9 mouse cellular contexts compared by ENCODE assay signal in genomic region chr5:120849601-120850136, GRCm38 (mm10). TPM values are rescaled to one million over a fixed set of nuclear protein-coding genes. Genes with fewer than 3 reads are reported as not detected.
DNase-seq lines count a peak whose midpoint lies in the region; ATAC-seq and TF ChIP-seq lines count a peak whose summit lies in the region.
"Had no signal": no experiment of that assay in that cellular context is flagged by ENCODE, and none has a peak within 500 bp of the region (broad histone marks: within the 10 kb centered on the region; RNA-seq: fewer than 3 reads in every experiment).

No protein-coding gene starts in this region.

- TF ChIP-seq CTCF in small intestine, adult 2 months (IDR thresholded peaks at IDR 0.05; ENCODE audit: extremely low read depth, insufficient read length, insufficient replicate concordance, low read depth, low read length): peak; percentile 33; the same call in 1 of the 2 replicates

- ATAC-seq in forebrain, embryonic 14.5 days: no peak
- ATAC-seq in forebrain, embryonic 15.5 days (replicated peaks): no peak
- ATAC-seq in neural tube, embryonic 15.5 days (ENCODE audit: low FRiP score): no peak
- ATAC-seq in erythroblast, adult 5-6 weeks (replicated peaks; ENCODE audit: low FRiP score, poor library complexity, severe bottlenecking): peak; percentile 78
- ATAC-seq in limb, embryonic 11.5 days (ENCODE audit: insufficient number of reproducible peaks, low FRiP score, low TSS enrichment, low read depth): no peak

- no peak overlapping the region for H3K9ac ChIP-seq in forebrain, embryonic 14.5 days (ENCODE audit: low read length)
- no peak overlapping the region for H3K9ac ChIP-seq in forebrain, embryonic 15.5 days (replicated peaks)
- H3K9ac ChIP-seq in neural tube, embryonic 15.5 days (replicated peaks): no peak overlapping the region
- H3K9ac ChIP-seq in limb, embryonic 11.5 days (ENCODE audit: low read length): no peak overlapping the region

- 62% methylated on average over 3 of the region's 3 CpGs for WGBS in forebrain, embryonic 14.5 days
- WGBS in forebrain, embryonic 15.5 days: 63% methylated on average over 3 of the region's 3 CpGs
- WGBS in neural tube, embryonic 15.5 days: 65% methylated on average over 3 of the region's 3 CpGs
- 68% methylated on average over 3 of the region's 3 CpGs for WGBS in limb, embryonic 11.5 days
- WGBS in small intestine, adult 2 months: 66% methylated on average over 3 of the region's 3 CpGs

- peaks cover 6% of the 10 kb centered on the region; the same call in 1 of the 2 replicates for H3K9me3 ChIP-seq in forebrain, embryonic 14.5 days (replicated peaks; ENCODE audit: control insufficient read depth, low read length)
- peaks cover under 1% of the 10 kb centered on the region; the same call in 1 of the 2 replicates for H3K9me3 ChIP-seq in forebrain, embryonic 15.5 days
- H3K9me3 ChIP-seq in neural tube, embryonic 15.5 days (replicated peaks): peaks cover 4% of the 10 kb centered on the region; the same call in 1 of the 2 replicates
- peaks cover 3% of the 10 kb centered on the region; the same call in 1 of the 2 replicates for H3K9me3 ChIP-seq in limb, embryonic 11.5 days (ENCODE audit: control insufficient read depth, low read length)

- no peaks in the 10 kb centered on the region for H3K36me3 ChIP-seq in forebrain, embryonic 14.5 days (ENCODE audit: control insufficient read depth, insufficient read depth, low read length)
- no peaks in the 10 kb centered on the region for H3K36me3 ChIP-seq in forebrain, embryonic 15.5 days
- no peaks in the 10 kb centered on the region for H3K36me3 ChIP-seq in neural tube, embryonic 15.5 days
- H3K36me3 ChIP-seq in limb, embryonic 11.5 days (ENCODE audit: control insufficient read depth, insufficient read depth, low read length): no peaks in the 10 kb centered on the region
- H3K36me3 ChIP-seq in small intestine, adult 2 months (ENCODE audit: control insufficient read depth, insufficient read depth, low read length): no peaks in the 10 kb centered on the region

- no peaks in the 10 kb centered on the region for H3K27me3 ChIP-seq in forebrain, embryonic 14.5 days (replicated peaks; ENCODE audit: control insufficient read depth, insufficient read depth, low read length)
- no peaks in the 10 kb centered on the region for H3K27me3 ChIP-seq in forebrain, embryonic 15.5 days
- H3K27me3 ChIP-seq in neural tube, embryonic 15.5 days (replicated peaks): no peaks in the 10 kb centered on the region
- no peaks in the 10 kb centered on the region for H3K27me3 ChIP-seq in limb, embryonic 11.5 days (ENCODE audit: control insufficient read depth, insufficient read depth, low read length)
- H3K27me3 ChIP-seq in small intestine, adult 2 months (ENCODE audit: control insufficient read depth, insufficient read depth, low read length): no peaks in the 10 kb centered on the region

- no peak for TF ChIP-seq POLR2A in small intestine, adult 2 months (IDR thresholded peaks at IDR 0.05; ENCODE audit: low read depth, low read length)

- no peak overlapping the region for H3K27ac ChIP-seq in forebrain, embryonic 14.5 days (ENCODE audit: low read depth, low read length)
- no peak overlapping the region for H3K27ac ChIP-seq in forebrain, embryonic 15.5 days (replicated peaks)
- H3K27ac ChIP-seq in neural tube, embryonic 15.5 days (replicated peaks): no peak overlapping the region
- H3K27ac ChIP-seq in limb, embryonic 11.5 days (replicated peaks; ENCODE audit: low read depth, low read length): no peak overlapping the region
- H3K27ac ChIP-seq in small intestine, adult 2 months (ENCODE audit: insufficient read depth, low read depth, low read length): no peak overlapping the region

- no peaks in the 10 kb centered on the region for H3K4me1 ChIP-seq in forebrain, embryonic 14.5 days (ENCODE audit: control insufficient read depth, insufficient read depth, low read length)
- 0 out of 2 replicates have a peak, but pooled peaks cover 2% of the 10 kb centered on the region for H3K4me1 ChIP-seq in forebrain, embryonic 15.5 days
- no peaks in the 10 kb centered on the region for H3K4me1 ChIP-seq in neural tube, embryonic 15.5 days
- no peaks in the 10 kb centered on the region for H3K4me1 ChIP-seq in limb, embryonic 11.5 days (ENCODE audit: control insufficient read depth, insufficient read depth, low read length)
- peaks cover 5% of the 10 kb centered on the region; the same call in 1 of the 2 replicates for H3K4me1 ChIP-seq in small intestine, adult 2 months (ENCODE audit: control insufficient read depth, insufficient read depth, insufficient read length, low read length)

- peak; percentile 62 for DNase-seq in forebrain, embryonic 14.5 days (ENCODE audit: low spot score)
- peak; percentile 20 for DNase-seq in neural tube, embryonic 10.5 days (ENCODE audit: extremely low spot score, low spot score)
- peak; percentile 30 to 47 for DNase-seq in adrenal gland, postnatal 36 days
- DNase-seq in limb, embryonic 11.5 days (ENCODE audit: low spot score): peak; percentile 56

- H3K4me2 ChIP-seq in forebrain, embryonic 14.5 days (ENCODE audit: low read length): no peak overlapping the region
- H3K4me2 ChIP-seq in forebrain, embryonic 15.5 days (replicated peaks): no peak overlapping the region
- no peak overlapping the region for H3K4me2 ChIP-seq in neural tube, embryonic 15.5 days
- no peak overlapping the region for H3K4me2 ChIP-seq in limb, embryonic 11.5 days (ENCODE audit: low read depth, severe bottlenecking)

- no peak overlapping the region for H3K4me3 ChIP-seq in forebrain, embryonic 14.5 days (ENCODE audit: low read depth, low read length)
- no peak overlapping the region for H3K4me3 ChIP-seq in forebrain, embryonic 15.5 days
- H3K4me3 ChIP-seq in neural tube, embryonic 15.5 days (replicated peaks): no peak overlapping the region
- H3K4me3 ChIP-seq in limb, embryonic 11.5 days (ENCODE audit: low read depth, low read length): no peak overlapping the region
- H3K4me3 ChIP-seq in small intestine, adult 2 months (ENCODE audit: low read depth, low read length): no peak overlapping the region

RNA-seq across cellular contexts. Expression of gene Oas1f, which starts 2.5 kb away (rescaled TPM):
- not detected in 2 replicates for polyA plus RNA-seq in forebrain, embryonic 14.5 days (2014; fragmentation: Nextera tagmentation; extraction: Ambion mirVana)
- not detected in 2 replicates for polyA plus RNA-seq in forebrain, embryonic 15.5 days (2015; fragmentation: Nextera tagmentation; extraction: Ambion mirVana)
- polyA plus RNA-seq in neural tube, embryonic 15.5 days (2015; fragmentation: Nextera tagmentation; extraction: Ambion mirVana): not detected in 2 replicates
- total RNA-seq in adrenal gland, postnatal 36 days (2021): not detected
- not detected in 2 replicates for total RNA-seq in erythroblast, adult 5-6 weeks (2015; ENCODE audit: low replicate concordance)
- not detected in 2 replicates for total RNA-seq in erythroblast, adult 5-6 weeks (2017; ENCODE audit: low replicate concordance)
- not detected in 2 replicates for polyA plus RNA-seq in limb, embryonic 11.5 days (2014; fragmentation: Nextera tagmentation; extraction: Ambion mirVana)
- 0.19 TPM in 1 of 2 replicates, not detected in the other for polyA plus RNA-seq in small intestine, adult 2 months (2012; rRNA removed)
- total RNA-seq: layer of hippocampus, postnatal 36 days had no signal

RNA-seq across cellular contexts. Expression of gene Oas1h, which starts 11.6 kb away (rescaled TPM):
- polyA plus RNA-seq in forebrain, embryonic 14.5 days (2014; fragmentation: Nextera tagmentation; extraction: Ambion mirVana): not detected in 2 replicates
- not detected in 2 replicates for polyA plus RNA-seq in forebrain, embryonic 15.5 days (2015; fragmentation: Nextera tagmentation; extraction: Ambion mirVana)
- polyA plus RNA-seq in neural tube, embryonic 15.5 days (2015; fragmentation: Nextera tagmentation; extraction: Ambion mirVana): not detected in 2 replicates
- not detected for total RNA-seq in adrenal gland, postnatal 36 days (2021)
- total RNA-seq in erythroblast, adult 5-6 weeks (2015; ENCODE audit: low replicate concordance): not detected in 2 replicates
- not detected in 2 replicates for total RNA-seq in erythroblast, adult 5-6 weeks (2017; ENCODE audit: low replicate concordance)
- not detected in 2 replicates for polyA plus RNA-seq in limb, embryonic 11.5 days (2014; fragmentation: Nextera tagmentation; extraction: Ambion mirVana)
- not detected in 2 replicates for polyA plus RNA-seq in small intestine, adult 2 months (2012; rRNA removed)
- total RNA-seq: layer of hippocampus, postnatal 36 days had no signal

RNA-seq across cellular contexts. Expression of gene Oas1c, which starts 37.4 kb away (rescaled TPM):
- 0.38 and 0.45 TPM in 2 replicates for polyA plus RNA-seq in forebrain, embryonic 14.5 days (2014; fragmentation: Nextera tagmentation; extraction: Ambion mirVana)
- 0.20 and 0.41 TPM in 2 replicates for polyA plus RNA-seq in forebrain, embryonic 15.5 days (2015; fragmentation: Nextera tagmentation; extraction: Ambion mirVana)
- polyA plus RNA-seq in neural tube, embryonic 15.5 days (2015; fragmentation: Nextera tagmentation; extraction: Ambion mirVana): 0.55 and 0.65 TPM in 2 replicates
- 1 to 10 TPM in 1 of 2 experiments, under 1 TPM in 1; 0.40 to 1.7 TPM for total RNA-seq in adrenal gland, postnatal 36 days (2021)
- total RNA-seq in erythroblast, adult 5-6 weeks (2015; ENCODE audit: low replicate concordance): 1.7 and 9.8 TPM in 2 replicates
- total RNA-seq in erythroblast, adult 5-6 weeks (2017; ENCODE audit: low replicate concordance): 2.3 and 3.3 TPM in 2 replicates
- polyA plus RNA-seq in limb, embryonic 11.5 days (2014; fragmentation: Nextera tagmentation; extraction: Ambion mirVana): 0.28 and 0.41 TPM in 2 replicates
- 1.2 and 1.4 TPM in 2 replicates for polyA plus RNA-seq in small intestine, adult 2 months (2012; rRNA removed)

RNA-seq across cellular contexts. Expression of gene Oas1g, which starts 37.7 kb away (rescaled TPM):
- polyA plus RNA-seq in forebrain, embryonic 14.5 days (2014; fragmentation: Nextera tagmentation; extraction: Ambion mirVana): not detected in 2 replicates
- polyA plus RNA-seq in forebrain, embryonic 15.5 days (2015; fragmentation: Nextera tagmentation; extraction: Ambion mirVana): 0.09 and 0.23 TPM in 2 replicates
- 0.37 and 1.4 TPM in 2 replicates for polyA plus RNA-seq in neural tube, embryonic 15.5 days (2015; fragmentation: Nextera tagmentation; extraction: Ambion mirVana)
- total RNA-seq in adrenal gland, postnatal 36 days (2021): 1 to 10 TPM in 1 of 2 experiments, under 1 TPM in 1; 0.72 to 1.4 TPM
- total RNA-seq in erythroblast, adult 5-6 weeks (2015; ENCODE audit: low replicate concordance): 1.0 TPM in 1 of 2 replicates, not detected in the other
- 0.94 TPM in 1 of 2 replicates, not detected in the other for total RNA-seq in erythroblast, adult 5-6 weeks (2017; ENCODE audit: low replicate concordance)
- not detected in 2 replicates for polyA plus RNA-seq in limb, embryonic 11.5 days (2014; fragmentation: Nextera tagmentation; extraction: Ambion mirVana)
- polyA plus RNA-seq in small intestine, adult 2 months (2012; rRNA removed): 6.7 and 30.1 TPM in 2 replicates
- total RNA-seq: layer of hippocampus, postnatal 36 days had no signal

RNA-seq across cellular contexts. Expression of gene Oas1e, which starts 54.3 kb away (rescaled TPM):
- polyA plus RNA-seq in forebrain, embryonic 14.5 days (2014; fragmentation: Nextera tagmentation; extraction: Ambion mirVana): 0.13 TPM in 1 of 2 replicates, not detected in the other
- 0.26 TPM in 1 of 2 replicates, not detected in the other for polyA plus RNA-seq in forebrain, embryonic 15.5 days (2015; fragmentation: Nextera tagmentation; extraction: Ambion mirVana)
- polyA plus RNA-seq in neural tube, embryonic 15.5 days (2015; fragmentation: Nextera tagmentation; extraction: Ambion mirVana): 0.18 and 0.31 TPM in 2 replicates
- not detected for total RNA-seq in adrenal gland, postnatal 36 days (2021)
- total RNA-seq in erythroblast, adult 5-6 weeks (2015; ENCODE audit: low replicate concordance): 4.2 TPM in 1 of 2 replicates, not detected in the other
- total RNA-seq in erythroblast, adult 5-6 weeks (2017; ENCODE audit: low replicate concordance): 1.4 and 3.9 TPM in 2 replicates
- polyA plus RNA-seq in limb, embryonic 11.5 days (2014; fragmentation: Nextera tagmentation; extraction: Ambion mirVana): not detected in 2 replicates
- 0.09 and 3.6 TPM in 2 replicates for polyA plus RNA-seq in small intestine, adult 2 months (2012; rRNA removed)
- total RNA-seq: layer of hippocampus, postnatal 36 days had no signal
